Mouse (Mus musculus): ENCODE measurements around the gene Bmpr1a. TPM values are rescaled to one million over a fixed set of nuclear protein-coding genes. Genes with fewer than 3 reads are reported as not detected.
"Not testable (repeated sequence)": the region's sequence is repeated elsewhere in the genome, so short reads cannot be mapped to it uniquely, and the experiment has no call there.

Gene Bmpr1a
- polyA plus RNA-seq, 1 experiment, result 0.66 TPM

- no peaks in the 10 kb centered on the region for H3K4me1 ChIP-seq (ENCODE audit: control insufficient read depth, insufficient read depth, low read length)
- no peak overlapping the region for H3K4me3 ChIP-seq (ENCODE audit: insufficient read depth, low read length)
- no peak overlapping the region for H3K27ac ChIP-seq (ENCODE audit: insufficient read depth, low read depth, low read length)
- TF ChIP-seq CTCF (IDR thresholded peaks at IDR 0.05; ENCODE audit: low read depth, low read length) (no peak), POLR2A (IDR thresholded peaks at IDR 0.05; ENCODE audit: borderline replicate concordance, low read depth, low read length) (no peak)
These were observed 126.0 kb downstream of the Bmpr1a start for GRCm38 (mm10) chr14:34377121-34377520.

GRCm38 (mm10) chr14:34375941-34376340 lies 127.2 kb downstream of the Bmpr1a start:
- H3K4me1 ChIP-seq (ENCODE audit: control insufficient read depth, insufficient read depth, low read length), result no peaks in the 10 kb centered on the region
- no peak overlapping the region for H3K27ac ChIP-seq (ENCODE audit: insufficient read depth, low read depth, low read length)
- H3K4me3 ChIP-seq (ENCODE audit: insufficient read depth, low read length), result no peak overlapping the region
- TF ChIP-seq POLR2A (IDR thresholded peaks at IDR 0.05; ENCODE audit: borderline replicate concordance, low read depth, low read length), result no peak
- no peak for TF ChIP-seq CTCF (IDR thresholded peaks at IDR 0.05; ENCODE audit: low read depth, low read length)

GRCm38 (mm10) chr14:34375415-34375904 lies 127.7 kb downstream of the Bmpr1a start, which contains the start of gene Mmrn2:
Gene Mmrn2 (plus strand): TSS chr14:34375465.
- H3K4me1 ChIP-seq (ENCODE audit: control insufficient read depth, insufficient read depth, low read length), result no peaks in the 10 kb centered on the region
- no peak for TF ChIP-seq POLR2A (IDR thresholded peaks at IDR 0.05; ENCODE audit: borderline replicate concordance, low read depth, low read length)
- no peak for TF ChIP-seq CTCF (IDR thresholded peaks at IDR 0.05; ENCODE audit: low read depth, low read length)
- no peak within 1 kb of the TSS for H3K27ac ChIP-seq (ENCODE audit: insufficient read depth, low read depth, low read length)
- no peak within 1 kb of the TSS for H3K4me3 ChIP-seq (ENCODE audit: insufficient read depth, low read length)

- H3K4me3 ChIP-seq (ENCODE audit: insufficient read depth, low read length), result no peak within 1 kb of the TSS
- no peak within 1 kb of the TSS for H3K27ac ChIP-seq (ENCODE audit: insufficient read depth, low read depth, low read length)
- TF ChIP-seq POLR2A (IDR thresholded peaks at IDR 0.05; ENCODE audit: borderline replicate concordance, low read depth, low read length), result no peak
- TF ChIP-seq CTCF (IDR thresholded peaks at IDR 0.05; ENCODE audit: low read depth, low read length), result no peak
- H3K4me1 ChIP-seq (ENCODE audit: control insufficient read depth, insufficient read depth, low read length), result no peaks in the 10 kb centered on the region
These were observed 128.6 kb downstream of the Bmpr1a start, which contains the start of gene Sncg for GRCm38 (mm10) chr14:34374577-34374976. Gene Sncg (minus strand): TSS chr14:34374789.

GRCm38 (mm10) chr14:34373581-34373980 lies 129.6 kb downstream of the Bmpr1a start:
- TF ChIP-seq CTCF (IDR thresholded peaks at IDR 0.05; ENCODE audit: low read depth, low read length) (no peak), POLR2A (IDR thresholded peaks at IDR 0.05; ENCODE audit: borderline replicate concordance, low read depth, low read length) (no peak)
- Histone ChIP-seq H3K27ac (ENCODE audit: insufficient read depth, low read depth, low read length) (no peak overlapping the region), H3K4me1 (ENCODE audit: control insufficient read depth, insufficient read depth, low read length) (no peaks in the 10 kb centered on the region), H3K4me3 (ENCODE audit: insufficient read depth, low read length) (no peak overlapping the region)

GRCm38 (mm10) chr14:34372646-34373045 lies 130.5 kb downstream of the Bmpr1a start:
- no peaks in the 10 kb centered on the region for H3K4me1 ChIP-seq (ENCODE audit: control insufficient read depth, insufficient read depth, low read length)
- TF ChIP-seq CTCF (IDR thresholded peaks at IDR 0.05; ENCODE audit: low read depth, low read length) (peak; percentile 34; the same call in 1 of the 2 replicates), POLR2A (IDR thresholded peaks at IDR 0.05; ENCODE audit: borderline replicate concordance, low read depth, low read length) (no peak)
- no peak overlapping the region for H3K27ac ChIP-seq (ENCODE audit: insufficient read depth, low read depth, low read length)
- no peak overlapping the region for H3K4me3 ChIP-seq (ENCODE audit: insufficient read depth, low read length)

- H3K4me3 ChIP-seq (ENCODE audit: insufficient read depth, low read length), result no peak overlapping the region
- no peak overlapping the region for H3K27ac ChIP-seq (ENCODE audit: insufficient read depth, low read depth, low read length)
- H3K4me1 ChIP-seq (ENCODE audit: control insufficient read depth, insufficient read depth, low read length), result no peaks in the 10 kb centered on the region
- TF ChIP-seq CTCF (IDR thresholded peaks at IDR 0.05; ENCODE audit: low read depth, low read length) (no peak), POLR2A (IDR thresholded peaks at IDR 0.05; ENCODE audit: borderline replicate concordance, low read depth, low read length) (no peak)
These were observed 131.4 kb downstream of the Bmpr1a start for GRCm38 (mm10) chr14:34371763-34372162.

GRCm38 (mm10) chr14:34370921-34371320 lies 132.2 kb downstream of the Bmpr1a start:
- no peaks in the 10 kb centered on the region for H3K4me1 ChIP-seq (ENCODE audit: control insufficient read depth, insufficient read depth, low read length)
- H3K27ac ChIP-seq (ENCODE audit: insufficient read depth, low read depth, low read length), result no peak overlapping the region
- no peak for TF ChIP-seq POLR2A (IDR thresholded peaks at IDR 0.05; ENCODE audit: borderline replicate concordance, low read depth, low read length)
- TF ChIP-seq CTCF (IDR thresholded peaks at IDR 0.05; ENCODE audit: low read depth, low read length), result no peak
- H3K4me3 ChIP-seq (ENCODE audit: insufficient read depth, low read length), result no peak overlapping the region

- no peak for TF ChIP-seq CTCF (IDR thresholded peaks at IDR 0.05; ENCODE audit: low read depth, low read length)
- TF ChIP-seq POLR2A (IDR thresholded peaks at IDR 0.05; ENCODE audit: borderline replicate concordance, low read depth, low read length), result no peak
- Histone ChIP-seq H3K4me3 (ENCODE audit: insufficient read depth, low read length) (no peak overlapping the region), H3K27ac (ENCODE audit: insufficient read depth, low read depth, low read length) (no peak overlapping the region), H3K4me1 (ENCODE audit: control insufficient read depth, insufficient read depth, low read length) (no peaks in the 10 kb centered on the region)
These were observed 132.9 kb downstream of the Bmpr1a start for GRCm38 (mm10) chr14:34370203-34370602.

GRCm38 (mm10) chr14:34365147-34365507 lies 138.0 kb downstream of the Bmpr1a start:
- peaks cover 7% of the 10 kb centered on the region for H3K4me1 ChIP-seq (ENCODE audit: control insufficient read depth, insufficient read depth, low read length)
- no peak overlapping the region for H3K27ac ChIP-seq (ENCODE audit: insufficient read depth, low read depth, low read length)
- TF ChIP-seq POLR2A (IDR thresholded peaks at IDR 0.05; ENCODE audit: borderline replicate concordance, low read depth, low read length) (no peak), CTCF (IDR thresholded peaks at IDR 0.05; ENCODE audit: low read depth, low read length) (no peak)
- H3K4me3 ChIP-seq (ENCODE audit: insufficient read depth, low read length), result no peak overlapping the region

- not testable (repeated sequence) for H3K4me3 ChIP-seq (ENCODE audit: insufficient read depth, low read length); H3K4me1 ChIP-seq (ENCODE audit: control insufficient read depth, insufficient read depth, low read length); H3K27ac ChIP-seq (ENCODE audit: insufficient read depth, low read depth, low read length)
These were observed 138.6 kb downstream of the Bmpr1a start for GRCm38 (mm10) chr14:34364254-34365146.

Measured in bone marrow macrophage, adult 2 months (primary cell).